Mouse (Mus musculus): ENCODE measurements at regions not wholly inside any gene's neighbourhood (a gene's known extent, or its start where the extent isn't known, plus 50 kb on each side); places are given as distances from the start of the nearest gene placed in this dataset.

DNA sequence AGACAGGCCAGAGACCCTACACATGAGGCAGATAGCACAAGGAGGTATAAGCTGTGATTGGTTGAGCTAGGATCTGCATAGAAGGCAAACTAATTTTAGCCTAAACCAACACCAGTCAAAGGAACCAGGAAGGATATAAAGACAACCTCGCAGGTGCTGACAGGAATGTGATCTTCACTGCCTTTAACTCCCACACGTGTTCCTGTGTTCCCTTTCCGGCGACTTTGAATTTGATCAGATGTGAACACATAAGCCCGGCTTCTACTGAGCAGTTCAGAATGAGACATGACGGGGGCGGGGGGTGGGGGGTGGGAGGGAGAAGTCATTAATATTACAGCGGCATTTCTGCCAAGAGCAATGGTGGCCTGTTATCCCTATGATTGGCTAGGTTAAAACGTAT lies 271.0 kb downstream of the Tgfb2 start:
- Histone ChIP-seq H3K4me2 (no peak overlapping the region), H3K4me3 (replicated peaks) (no peak overlapping the region), H3K36me3 (no peaks in the 10 kb centered on the region), H3K9ac (no peak overlapping the region), H3K27ac (no peak overlapping the region), H3K27me3 (no peaks in the 10 kb centered on the region), H3K4me1 (replicated peaks) (no peaks in the 10 kb centered on the region), H3K9me3 (replicated peaks) (no peaks in the 10 kb centered on the region)
- no peak for DNase-seq
- WGBS (ENCODE audit: insufficient replicate concordance), result 58% methylated on average over 9 of the region's 9 CpGs
- ATAC-seq (ENCODE audit: low read depth), result no peak

DNA sequence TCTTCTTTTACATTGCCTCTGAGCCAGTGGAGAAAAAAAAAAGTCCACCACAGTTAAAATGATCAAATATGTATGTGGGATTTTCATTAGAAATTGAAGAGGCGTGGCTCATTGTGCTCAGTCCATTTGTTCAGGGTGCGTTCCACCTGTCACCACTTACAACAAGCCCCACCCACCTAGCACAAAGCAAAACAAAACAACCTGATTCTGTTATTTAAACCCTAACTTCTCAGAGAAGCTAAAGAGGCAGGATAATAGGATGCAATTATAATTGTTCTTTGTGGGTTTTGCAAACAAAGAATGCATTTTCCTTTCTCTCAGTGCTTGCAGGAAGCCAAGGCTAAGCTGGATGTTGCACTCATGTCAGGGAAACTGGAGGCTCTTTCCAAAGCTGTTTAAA lies 271.8 kb downstream of the Tgfb2 start:
- 48% methylated on average over 2 of the region's 2 CpGs for WGBS (ENCODE audit: insufficient replicate concordance)
- Histone ChIP-seq H3K9ac (no peak overlapping the region), H3K4me2 (no peak overlapping the region), H3K36me3 (no peaks in the 10 kb centered on the region), H3K4me3 (replicated peaks) (no peak overlapping the region), H3K27ac (no peak overlapping the region), H3K9me3 (replicated peaks) (no peaks in the 10 kb centered on the region), H3K4me1 (replicated peaks) (no peaks in the 10 kb centered on the region), H3K27me3 (no peaks in the 10 kb centered on the region)
- ATAC-seq (ENCODE audit: low read depth), result no peak
- no peak for DNase-seq

DNA sequence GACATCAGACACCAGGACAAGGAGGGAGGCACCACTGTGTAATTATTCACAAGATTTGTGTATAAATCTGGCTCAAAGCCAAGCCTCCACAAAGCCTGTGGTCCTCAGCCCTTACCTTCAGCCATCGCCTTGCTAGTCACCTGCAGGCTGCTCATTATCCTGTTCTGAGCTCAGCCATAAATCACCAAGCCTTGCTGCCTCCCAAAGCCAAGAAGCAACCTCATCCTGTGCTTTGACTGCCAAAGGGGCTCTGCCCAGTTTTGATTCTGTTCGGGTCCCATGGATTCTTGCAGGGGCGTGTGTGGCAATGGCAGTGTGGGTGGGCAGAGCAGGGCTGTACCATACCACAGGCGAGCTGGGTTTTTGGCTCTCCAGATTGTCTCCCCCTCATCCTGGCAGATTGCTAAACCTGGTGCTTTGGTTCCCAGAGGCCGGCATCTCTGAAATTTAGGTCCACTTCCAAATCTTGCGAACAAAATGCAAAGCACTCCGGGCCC lies 272.6 kb downstream of the Tgfb2 start:
- Histone ChIP-seq H3K27me3 (no peaks in the 10 kb centered on the region), H3K4me2 (no peak overlapping the region), H3K9ac (no peak overlapping the region), H3K27ac (no peak overlapping the region), H3K9me3 (replicated peaks) (no peaks in the 10 kb centered on the region), H3K4me3 (replicated peaks) (no peak overlapping the region), H3K36me3 (no peaks in the 10 kb centered on the region), H3K4me1 (replicated peaks) (no peaks in the 10 kb centered on the region)
- DNase-seq (no peak), ATAC-seq (ENCODE audit: low read depth) (no peak)
- WGBS (ENCODE audit: insufficient replicate concordance), result 74% methylated on average over 7 of the region's 7 CpGs

DNA sequence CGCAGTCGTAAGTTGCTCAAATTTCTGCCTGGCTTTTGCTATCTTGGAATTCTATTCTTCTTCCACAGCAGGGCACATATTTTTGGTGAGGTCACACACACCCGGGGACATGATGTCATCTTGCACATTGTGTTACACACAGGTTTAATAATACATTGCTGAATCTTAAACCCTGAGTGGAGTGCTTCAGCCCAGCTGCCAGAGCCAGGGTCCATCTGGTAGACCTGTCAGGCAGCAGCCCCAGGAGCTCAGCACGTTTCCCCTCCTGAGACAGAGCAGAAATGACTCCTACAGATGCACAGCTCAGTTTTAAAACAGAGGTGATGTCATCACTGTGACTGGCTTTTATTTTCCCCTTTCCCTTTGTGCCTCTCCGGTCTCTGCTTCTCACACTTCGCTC lies 280.4 kb downstream of the Tgfb2 start:
- ATAC-seq (ENCODE audit: low read depth) (no peak), DNase-seq (no peak)
- WGBS (ENCODE audit: insufficient replicate concordance), result 72% methylated on average over 6 of the region's 6 CpGs
- Histone ChIP-seq H3K27ac (no peak overlapping the region), H3K9me3 (replicated peaks) (no peaks in the 10 kb centered on the region), H3K4me1 (replicated peaks) (no peaks in the 10 kb centered on the region), H3K36me3 (no peaks in the 10 kb centered on the region), H3K9ac (no peak overlapping the region), H3K27me3 (no peaks in the 10 kb centered on the region), H3K4me2 (no peak overlapping the region), H3K4me3 (replicated peaks) (no peak overlapping the region)

DNA sequence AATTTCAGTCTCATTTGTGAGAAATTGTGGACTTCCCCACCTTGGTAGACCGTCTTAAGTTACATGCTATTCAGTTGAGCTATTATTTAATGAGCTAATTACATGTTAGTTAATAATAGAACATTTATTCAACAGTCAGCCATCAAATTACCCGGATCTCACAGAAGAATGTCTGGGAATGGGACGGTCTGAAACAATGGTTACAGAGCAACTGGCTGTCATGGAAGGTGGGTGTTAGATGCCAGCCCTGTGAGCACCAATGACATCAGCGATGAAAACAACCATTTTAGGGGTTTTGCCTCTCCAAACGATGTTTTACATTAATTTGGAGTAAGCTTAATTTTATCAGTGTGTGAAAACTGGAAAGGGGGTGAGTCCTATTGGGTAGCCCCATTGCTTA lies 281.7 kb downstream of the Tgfb2 start:
- no peaks in the 10 kb centered on the region for H3K4me1 ChIP-seq (replicated peaks)
- H3K4me3 ChIP-seq (replicated peaks), result no peak overlapping the region
- no peak for ATAC-seq (ENCODE audit: low read depth)
- no peak overlapping the region for H3K9ac ChIP-seq
- DNase-seq, result no peak
- H3K9me3 ChIP-seq (replicated peaks), result no peaks in the 10 kb centered on the region
- H3K4me2 ChIP-seq, result no peak overlapping the region
- H3K27me3 ChIP-seq, result no peaks in the 10 kb centered on the region
- H3K27ac ChIP-seq, result no peak overlapping the region
- H3K36me3 ChIP-seq, result no peaks in the 10 kb centered on the region
- WGBS (ENCODE audit: insufficient replicate concordance), result 68% methylated on average over 5 of the region's 5 CpGs

DNA sequence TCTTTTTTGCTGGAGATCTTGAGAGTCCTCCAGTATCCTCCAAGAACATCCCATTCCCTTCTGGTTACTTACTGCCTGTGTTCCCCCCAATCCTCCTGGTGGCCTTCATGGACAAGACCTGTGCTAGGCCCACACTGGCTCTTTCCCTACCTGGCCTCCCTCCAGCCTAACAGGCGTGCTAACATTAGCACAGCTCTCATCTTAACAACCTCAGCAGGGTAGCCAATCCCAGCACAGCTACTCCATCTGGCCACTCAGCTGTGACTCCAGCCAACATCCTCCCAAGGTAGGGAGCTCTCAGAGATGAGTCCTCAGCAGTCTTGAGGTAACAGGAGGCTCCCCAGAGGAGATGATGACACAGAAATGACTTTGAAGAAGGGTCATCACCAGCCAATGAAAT lies 288.7 kb downstream of the Tgfb2 start:
- WGBS (ENCODE audit: insufficient replicate concordance), result 27% methylated on average over 1 of the region's 1 CpGs
- Histone ChIP-seq H3K9ac (no peak overlapping the region), H3K9me3 (replicated peaks) (no peaks in the 10 kb centered on the region), H3K4me3 (replicated peaks) (no peak overlapping the region), H3K4me1 (replicated peaks) (no peaks in the 10 kb centered on the region), H3K4me2 (no peak overlapping the region), H3K27me3 (no peaks in the 10 kb centered on the region), H3K36me3 (no peaks in the 10 kb centered on the region), H3K27ac (no peak overlapping the region)
- ATAC-seq (ENCODE audit: low read depth) (no peak), DNase-seq (no peak)

DNA sequence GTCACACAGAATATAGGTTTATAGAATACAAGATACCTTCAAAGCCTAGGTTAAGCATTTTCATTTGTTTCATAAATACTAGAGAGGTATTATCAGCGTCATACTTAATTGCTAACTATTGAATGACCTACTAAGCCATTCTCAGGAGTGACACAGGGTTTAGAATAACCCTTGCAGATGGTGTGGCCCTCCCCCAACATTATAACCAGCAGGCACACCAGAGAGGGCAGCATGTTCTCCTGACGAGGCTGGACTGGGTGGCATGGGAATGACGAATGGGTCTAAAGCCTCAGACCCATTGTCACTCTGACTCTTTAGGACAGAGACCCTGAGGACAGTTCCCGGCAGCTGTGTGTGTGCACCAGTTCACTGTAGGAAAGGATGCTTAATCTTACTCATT lies 290.5 kb downstream of the Tgfb2 start:
- DNase-seq, result no peak
- WGBS (ENCODE audit: insufficient replicate concordance), result 68% methylated on average over 4 of the region's 4 CpGs
- Histone ChIP-seq H3K27ac (no peak overlapping the region), H3K4me1 (replicated peaks) (no peaks in the 10 kb centered on the region), H3K36me3 (no peaks in the 10 kb centered on the region), H3K27me3 (no peaks in the 10 kb centered on the region), H3K9ac (no peak overlapping the region), H3K4me3 (replicated peaks) (no peak overlapping the region), H3K4me2 (no peak overlapping the region), H3K9me3 (replicated peaks) (no peaks in the 10 kb centered on the region)
- no peak for ATAC-seq (ENCODE audit: low read depth)

DNA sequence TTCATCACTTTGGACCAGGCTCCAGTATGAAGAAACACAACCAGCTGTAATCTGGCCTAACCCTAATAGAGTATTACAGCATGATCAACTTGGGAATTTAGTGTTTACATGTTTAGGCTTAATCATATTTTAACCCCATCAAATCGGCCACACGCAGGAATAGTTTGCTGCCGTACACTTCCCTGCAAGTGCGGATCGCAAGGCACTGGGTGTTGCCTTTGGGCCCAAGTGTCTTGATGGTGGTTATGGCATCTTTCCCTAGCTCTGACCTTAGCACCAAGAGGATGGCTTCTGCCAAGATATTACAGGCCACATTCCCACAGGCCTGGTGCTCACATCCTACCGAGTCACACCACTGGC lies 291.9 kb downstream of the Tgfb2 start:
- Histone ChIP-seq H3K27ac (no peak overlapping the region), H3K4me2 (no peak overlapping the region), H3K9me3 (replicated peaks) (no peaks in the 10 kb centered on the region), H3K36me3 (no peaks in the 10 kb centered on the region), H3K27me3 (no peaks in the 10 kb centered on the region), H3K9ac (no peak overlapping the region), H3K4me1 (replicated peaks) (no peaks in the 10 kb centered on the region), H3K4me3 (replicated peaks) (no peak overlapping the region)
- ATAC-seq (ENCODE audit: low read depth) (no peak), DNase-seq (no peak)
- WGBS (ENCODE audit: insufficient replicate concordance), result 84% methylated on average over 6 of the region's 6 CpGs

DNA sequence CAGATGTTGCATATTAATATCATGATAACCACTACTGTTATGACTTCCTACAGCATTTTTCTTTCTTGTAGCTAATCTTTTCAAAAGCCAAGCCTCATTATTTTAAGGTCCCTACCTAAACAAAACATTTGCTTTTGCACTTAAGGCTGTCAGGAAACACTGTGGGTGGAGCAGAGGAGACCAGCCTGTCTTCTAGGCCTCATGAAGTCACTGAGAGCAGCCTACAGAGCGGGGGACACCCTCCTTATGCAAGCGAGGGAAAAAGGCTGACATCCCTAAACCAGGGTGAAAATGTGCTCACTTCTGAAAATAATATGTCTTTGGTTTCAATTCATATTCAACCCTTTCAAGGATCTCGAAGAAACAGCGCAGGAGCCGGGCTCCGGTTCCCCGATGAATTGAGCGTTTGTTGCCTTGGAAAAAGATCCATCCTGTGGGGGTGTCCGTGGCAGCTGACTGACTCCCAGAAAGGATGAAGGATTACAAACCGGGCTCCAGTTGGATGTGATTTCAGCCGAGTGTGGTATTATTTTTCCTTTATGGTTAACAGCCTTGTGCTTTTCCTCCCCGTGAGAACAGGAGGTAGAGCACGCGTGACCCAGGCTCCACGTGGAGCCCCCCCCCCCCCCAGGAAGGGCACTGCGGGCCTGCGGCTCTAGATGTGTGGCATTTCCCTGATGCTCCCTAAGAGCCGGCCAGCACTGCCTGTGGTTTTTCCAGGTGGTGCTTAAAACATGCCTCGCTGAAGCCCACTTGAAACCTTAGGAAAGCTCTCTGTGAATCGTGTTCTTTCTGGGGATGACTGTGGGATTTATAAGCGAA lies 292.5 kb downstream of the Tgfb2 start:
- 73% methylated on average over 21 of the region's 21 CpGs for WGBS (ENCODE audit: insufficient replicate concordance)
- H3K9ac ChIP-seq, result no peak overlapping the region
- no peak for DNase-seq
- H3K36me3 ChIP-seq, result no peaks in the 10 kb centered on the region
- H3K9me3 ChIP-seq (replicated peaks), result no peaks in the 10 kb centered on the region
- no peaks in the 10 kb centered on the region for H3K4me1 ChIP-seq (replicated peaks)
- no peak overlapping the region for H3K27ac ChIP-seq
- no peak overlapping the region for H3K4me2 ChIP-seq
- no peak overlapping the region for H3K4me3 ChIP-seq (replicated peaks)
- no peaks in the 10 kb centered on the region for H3K27me3 ChIP-seq
- no peak for ATAC-seq (ENCODE audit: low read depth)

DNA sequence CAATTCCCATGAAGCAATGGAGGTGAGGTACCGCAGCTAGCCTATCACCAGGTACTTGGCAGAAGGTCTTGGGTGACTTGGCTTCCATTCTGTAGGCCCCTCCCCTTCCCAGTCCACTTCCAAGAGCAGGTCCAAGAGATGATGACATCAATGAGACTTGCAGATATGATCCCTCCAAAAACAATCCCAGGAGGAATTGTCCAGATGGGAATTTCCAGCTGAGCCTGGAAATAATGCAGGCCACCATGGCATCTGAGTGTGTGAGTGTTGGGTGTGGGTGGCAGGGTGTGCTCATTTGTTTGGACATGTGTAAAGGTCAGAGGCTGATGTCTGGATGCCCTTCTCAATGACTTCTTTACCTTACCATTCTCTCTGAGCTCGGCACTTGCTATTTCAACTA lies 293.5 kb downstream of the Tgfb2 start:
- Histone ChIP-seq H3K4me1 (replicated peaks) (no peaks in the 10 kb centered on the region), H3K27me3 (no peaks in the 10 kb centered on the region), H3K9ac (no peak overlapping the region), H3K27ac (no peak overlapping the region), H3K4me2 (no peak overlapping the region), H3K36me3 (no peaks in the 10 kb centered on the region), H3K9me3 (replicated peaks) (no peaks in the 10 kb centered on the region), H3K4me3 (replicated peaks) (no peak overlapping the region)
- ATAC-seq (ENCODE audit: low read depth) (no peak), DNase-seq (no peak)
- WGBS (ENCODE audit: insufficient replicate concordance), result 72% methylated on average over 2 of the region's 2 CpGs

DNA sequence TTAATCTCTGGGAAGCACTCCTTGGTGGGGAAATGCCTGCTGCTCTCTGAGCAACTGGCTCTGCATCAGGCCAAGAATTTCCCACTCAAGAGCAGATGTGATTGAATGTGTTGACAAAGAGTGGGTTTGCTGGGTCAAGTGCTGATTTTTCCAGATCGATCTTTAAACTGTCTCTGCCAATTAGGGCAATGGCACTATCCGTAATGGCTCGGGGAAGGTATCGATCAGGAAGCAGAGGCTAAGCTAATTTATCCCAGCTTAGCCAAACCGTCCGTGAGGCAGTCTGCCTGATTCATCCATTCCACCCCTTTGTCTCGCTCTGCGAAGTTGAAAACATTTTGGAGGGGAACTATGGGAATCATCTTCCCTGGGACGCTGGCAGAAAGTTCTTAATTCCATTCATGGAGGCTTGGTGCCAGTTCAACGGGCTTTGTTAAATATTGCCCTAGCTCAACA lies 291.9 kb upstream of the Lyplal1 start:
- no peaks in the 10 kb centered on the region for H3K27me3 ChIP-seq
- H3K4me1 ChIP-seq (replicated peaks), result no peaks in the 10 kb centered on the region
- 68% methylated on average over 10 of the region's 10 CpGs for WGBS (ENCODE audit: insufficient replicate concordance)
- H3K27ac ChIP-seq, result no peak overlapping the region
- no peak for ATAC-seq (ENCODE audit: low read depth)
- H3K4me3 ChIP-seq (replicated peaks), result no peak overlapping the region
- H3K36me3 ChIP-seq, result no peaks in the 10 kb centered on the region
- H3K9me3 ChIP-seq (replicated peaks), result no peaks in the 10 kb centered on the region
- no peak overlapping the region for H3K4me2 ChIP-seq
- no peak overlapping the region for H3K9ac ChIP-seq
- DNase-seq, result no peak

DNA sequence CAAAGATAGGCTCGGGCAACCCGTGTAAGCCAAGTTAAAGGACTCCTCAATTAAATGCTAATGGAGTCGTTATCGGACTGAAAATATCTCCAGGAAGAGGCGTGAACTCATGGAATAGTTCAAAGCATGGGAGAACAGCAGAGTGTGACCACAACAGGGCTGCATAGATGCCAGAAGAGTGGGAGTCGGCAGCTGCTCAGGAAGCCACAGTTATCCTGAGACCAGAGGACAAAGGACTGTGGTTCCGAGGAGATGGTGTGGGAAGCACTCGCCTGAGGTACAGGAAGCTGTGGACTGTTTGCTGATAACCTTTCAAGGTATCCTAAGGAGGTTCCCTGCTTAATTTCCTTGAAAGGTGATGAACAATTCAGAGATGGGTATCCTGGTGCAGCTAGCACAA lies 290.5 kb upstream of the Lyplal1 start:
- H3K9ac ChIP-seq, result no peak overlapping the region
- H3K4me3 ChIP-seq (replicated peaks), result no peak overlapping the region
- no peaks in the 10 kb centered on the region for H3K9me3 ChIP-seq (replicated peaks)
- ATAC-seq (ENCODE audit: low read depth) (no peak), DNase-seq (no peak)
- H3K27me3 ChIP-seq, result no peaks in the 10 kb centered on the region
- 17% methylated on average over 8 of the region's 8 CpGs for WGBS (ENCODE audit: insufficient replicate concordance)
- H3K4me2 ChIP-seq, result no peak overlapping the region
- H3K4me1 ChIP-seq (replicated peaks), result no peaks in the 10 kb centered on the region
- no peak overlapping the region for H3K27ac ChIP-seq
- H3K36me3 ChIP-seq, result no peaks in the 10 kb centered on the region
